Mouse (Mus musculus): ENCODE measurements at regions not wholly inside any gene's neighbourhood (a gene's known extent, or its start where the extent isn't known, plus 50 kb on each side); places are given as distances from the start of the nearest gene placed in this dataset.

GRCm38 (mm10) chr16:29799893-29800292 lies 220.8 kb downstream of the Opa1 start:
- H3K9ac ChIP-seq (replicated peaks; ENCODE audit: low read depth) = no peak overlapping the region
- H3K27ac ChIP-seq (ENCODE audit: low read length) = no peak overlapping the region
- no peaks in the 10 kb centered on the region for H3K36me3 ChIP-seq (ENCODE audit: insufficient read depth, low read length)
- DNase-seq (ENCODE audit: low spot score) (no peak), ATAC-seq (no peak)
- H3K9me3 ChIP-seq (ENCODE audit: low read length) = no peaks in the 10 kb centered on the region
- no peak overlapping the region for H3K4me2 ChIP-seq (replicated peaks; ENCODE audit: low read depth, low read length)
- H3K4me3 ChIP-seq (ENCODE audit: low read depth, low read length) = no peak overlapping the region
- 0 out of 2 replicates have a peak, but pooled peaks cover 5% of the 10 kb centered on the region for H3K4me1 ChIP-seq (ENCODE audit: insufficient read depth, low read depth, low read length)
- H3K27me3 ChIP-seq (replicated peaks; ENCODE audit: insufficient read depth, low read length) = no peaks in the 10 kb centered on the region
- 62% methylated on average over 3 of the region's 3 CpGs for WGBS
- TF ChIP-seq CTCF (IDR thresholded peaks at IDR 0.05) (no peak), EP300 (IDR thresholded peaks at IDR 0.05) (no peak)

GRCm38 (mm10) chr16:29800457-29800856 lies 221.3 kb downstream of the Opa1 start:
- no peaks in the 10 kb centered on the region for H3K36me3 ChIP-seq (ENCODE audit: insufficient read depth, low read length)
- no peak overlapping the region for H3K4me2 ChIP-seq (replicated peaks; ENCODE audit: low read depth, low read length)
- WGBS = 26% methylated on average over 2 of the region's 2 CpGs
- H3K27me3 ChIP-seq (replicated peaks; ENCODE audit: insufficient read depth, low read length) = no peaks in the 10 kb centered on the region
- H3K9me3 ChIP-seq (ENCODE audit: low read length) = no peaks in the 10 kb centered on the region
- TF ChIP-seq CTCF (IDR thresholded peaks at IDR 0.05) (no peak), EP300 (IDR thresholded peaks at IDR 0.05) (no peak)
- no peak overlapping the region for H3K27ac ChIP-seq (ENCODE audit: low read length)
- DNase-seq (ENCODE audit: low spot score) (no peak), ATAC-seq (no peak)
- no peak overlapping the region for H3K9ac ChIP-seq (replicated peaks; ENCODE audit: low read depth)
- no peak overlapping the region for H3K4me3 ChIP-seq (ENCODE audit: low read depth, low read length)
- H3K4me1 ChIP-seq (ENCODE audit: insufficient read depth, low read depth, low read length) = 0 out of 2 replicates have a peak, but pooled peaks cover 5% of the 10 kb centered on the region

- H3K4me2 ChIP-seq (replicated peaks; ENCODE audit: low read depth, low read length) = no peak overlapping the region
- no peak for ATAC-seq
- no peaks in the 10 kb centered on the region for H3K27me3 ChIP-seq (replicated peaks; ENCODE audit: insufficient read depth, low read length)
- DNase-seq (ENCODE audit: low spot score) = no peak
- no peaks in the 10 kb centered on the region for H3K9me3 ChIP-seq (ENCODE audit: low read length)
- H3K9ac ChIP-seq (replicated peaks; ENCODE audit: low read depth) = no peak overlapping the region
- H3K27ac ChIP-seq (ENCODE audit: low read length) = no peak overlapping the region
- WGBS = 77% methylated on average over 7 of the region's 7 CpGs
- 0 out of 2 replicates have a peak, but pooled peaks cover 5% of the 10 kb centered on the region for H3K4me1 ChIP-seq (ENCODE audit: insufficient read depth, low read depth, low read length)
- no peaks in the 10 kb centered on the region for H3K36me3 ChIP-seq (ENCODE audit: insufficient read depth, low read length)
- H3K4me3 ChIP-seq (ENCODE audit: low read depth, low read length) = no peak overlapping the region
- no peak for TF ChIP-seq EP300 (IDR thresholded peaks at IDR 0.05)
- no peak for TF ChIP-seq CTCF (IDR thresholded peaks at IDR 0.05)
These were observed 223.0 kb downstream of the Opa1 start for GRCm38 (mm10) chr16:29802085-29802484.

GRCm38 (mm10) chr16:29802603-29803002 lies 223.5 kb downstream of the Opa1 start:
- TF ChIP-seq EP300 (IDR thresholded peaks at IDR 0.05) = no peak
- no peak for TF ChIP-seq CTCF (IDR thresholded peaks at IDR 0.05)
- H3K9ac ChIP-seq (replicated peaks; ENCODE audit: low read depth) = no peak overlapping the region
- ATAC-seq (no peak), DNase-seq (ENCODE audit: low spot score) (no peak)
- 42% methylated on average over 6 of the region's 6 CpGs for WGBS
- H3K27me3 ChIP-seq (replicated peaks; ENCODE audit: insufficient read depth, low read length) = no peaks in the 10 kb centered on the region
- H3K27ac ChIP-seq (ENCODE audit: low read length) = no peak overlapping the region
- no peak overlapping the region for H3K4me2 ChIP-seq (replicated peaks; ENCODE audit: low read depth, low read length)
- H3K36me3 ChIP-seq (ENCODE audit: insufficient read depth, low read length) = no peaks in the 10 kb centered on the region
- no peak overlapping the region for H3K4me3 ChIP-seq (ENCODE audit: low read depth, low read length)
- no peaks in the 10 kb centered on the region for H3K9me3 ChIP-seq (ENCODE audit: low read length)
- H3K4me1 ChIP-seq (ENCODE audit: insufficient read depth, low read depth, low read length) = 0 out of 2 replicates have a peak, but pooled peaks cover 5% of the 10 kb centered on the region

- TF ChIP-seq EP300 (IDR thresholded peaks at IDR 0.05) (no peak), CTCF (IDR thresholded peaks at IDR 0.05) (no peak)
- ATAC-seq (no peak), DNase-seq (ENCODE audit: low spot score) (no peak)
- H3K4me1 ChIP-seq (ENCODE audit: insufficient read depth, low read depth, low read length) = no peaks in the 10 kb centered on the region; the same call in 1 of the 2 replicates
- H3K27ac ChIP-seq (ENCODE audit: low read length) = no peak overlapping the region
- H3K4me3 ChIP-seq (ENCODE audit: low read depth, low read length) = no peak overlapping the region
- no peak overlapping the region for H3K4me2 ChIP-seq (replicated peaks; ENCODE audit: low read depth, low read length)
- H3K36me3 ChIP-seq (ENCODE audit: insufficient read depth, low read length) = no peaks in the 10 kb centered on the region
- H3K9ac ChIP-seq (replicated peaks; ENCODE audit: low read depth) = no peak overlapping the region
- H3K27me3 ChIP-seq (replicated peaks; ENCODE audit: insufficient read depth, low read length) = no peaks in the 10 kb centered on the region
- no peaks in the 10 kb centered on the region for H3K9me3 ChIP-seq (ENCODE audit: low read length)
- 25% methylated on average over 5 of the region's 5 CpGs for WGBS
These were observed 228.7 kb downstream of the Opa1 start for GRCm38 (mm10) chr16:29807859-29808258.

- TF ChIP-seq EP300 (IDR thresholded peaks at IDR 0.05) = no peak
- TF ChIP-seq CTCF (IDR thresholded peaks at IDR 0.05) = no peak
- Histone ChIP-seq H3K4me1 (ENCODE audit: insufficient read depth, low read depth, low read length) (peaks cover 5% of the 10 kb centered on the region; the same call in 1 of the 2 replicates), H3K36me3 (ENCODE audit: insufficient read depth, low read length) (no peaks in the 10 kb centered on the region), H3K4me3 (ENCODE audit: low read depth, low read length) (no peak overlapping the region), H3K9ac (replicated peaks; ENCODE audit: low read depth) (no peak overlapping the region), H3K27me3 (replicated peaks; ENCODE audit: insufficient read depth, low read length) (no peaks in the 10 kb centered on the region), H3K4me2 (replicated peaks; ENCODE audit: low read depth, low read length) (no peak overlapping the region), H3K27ac (ENCODE audit: low read length) (no peak overlapping the region), H3K9me3 (ENCODE audit: low read length) (no peaks in the 10 kb centered on the region)
- 62% methylated on average over 4 of the region's 4 CpGs for WGBS
- ATAC-seq (no peak), DNase-seq (ENCODE audit: low spot score) (no peak)
These were observed 229.7 kb downstream of the Opa1 start for GRCm38 (mm10) chr16:29808851-29809250.
